Mouse (Mus musculus): Measurements from ENCODE around the gene Cacna2d3. TPM values are rescaled to one million over a fixed set of nuclear protein-coding genes. Genes with fewer than 3 reads are reported as not detected.

The Cacna2d3 gene
- total and polyA plus RNA-seq, 3 experiments = not detected

GRCm38 (mm10) chr14:29040606-29041364, 680.9 kb downstream of the Cacna2d3 start:
- H3K4me3 ChIP-seq (replicated peaks in 1 of 3; ENCODE audit: low read depth in 2 of 3, low read length in 2 of 3, poor library complexity in 1 of 3) = no peak overlapping the region
- DNase-seq (ENCODE audit: extremely low read depth) = no peak
- peaks cover 81% of the 10 kb centered on the region for H3K9me3 ChIP-seq (replicated peaks; ENCODE audit: low read length)
- no peaks in the 10 kb centered on the region for H3K27me3 ChIP-seq (replicated peaks)
- no peaks in the 10 kb centered on the region for H3K4me1 ChIP-seq (ENCODE audit: control insufficient read depth in 1 of 2, insufficient read depth in 2 of 2)
- H3K79me2 ChIP-seq (replicated peaks; ENCODE audit: control insufficient read depth, extremely low read depth, insufficient read depth, poor library complexity, severe bottlenecking) = no peaks in the 10 kb centered on the region
- no peak overlapping the region for H3K9ac ChIP-seq (ENCODE audit: insufficient read depth, low read depth)
- no peak overlapping the region for H3K27ac ChIP-seq (ENCODE audit: insufficient read depth, low read depth)
- H3K36me3 ChIP-seq (replicated peaks in 1 of 2; ENCODE audit: control insufficient read depth in 1 of 2, insufficient read depth in 1 of 2, low read length in 1 of 2) = no peaks in the 10 kb centered on the region
- in situ Hi-C loops (cut with MboI; ENCODE audit: low pct_ligation_motif_present, low pct_unique_long_range_greater_than_20kb, low sequenced_read_pairs) (no loop called here), dilution Hi-C loops (cut with MboI; ENCODE audit: extremely low pct_ligation_motif_present, extremely low pct_unique_long_range_greater_than_20kb, low sequenced_read_pairs) (no loop called here)
- TF ChIP-seq ZMIZ1 (IDR thresholded peaks at IDR 0.05; ENCODE audit: low read depth, low read length) = no peak
- no peak for TF ChIP-seq CHD1 (IDR thresholded peaks at IDR 0.05; ENCODE audit: low read depth, low read length)
- TF ChIP-seq MAZ (IDR thresholded peaks at IDR 0.05; ENCODE audit: low read depth, low read length) = no peak
- no peak overlapping the region for H3K4me2 ChIP-seq (ENCODE audit: insufficient read depth, low read depth, poor library complexity, severe bottlenecking)

GRCm38 (mm10) chr14:29038246-29038645, 683.4 kb downstream of the Cacna2d3 start:
- no peak overlapping the region for H3K27ac ChIP-seq (ENCODE audit: insufficient read depth, low read depth)
- no peak overlapping the region for H3K4me3 ChIP-seq (replicated peaks in 1 of 3; ENCODE audit: low read depth in 2 of 3, low read length in 2 of 3, poor library complexity in 1 of 3)
- dilution Hi-C loops (cut with MboI; ENCODE audit: extremely low pct_ligation_motif_present, extremely low pct_unique_long_range_greater_than_20kb, low sequenced_read_pairs) (no loop called here), in situ Hi-C loops (cut with MboI; ENCODE audit: low pct_ligation_motif_present, low pct_unique_long_range_greater_than_20kb, low sequenced_read_pairs) (no loop called here)
- no peaks in the 10 kb centered on the region for H3K27me3 ChIP-seq (replicated peaks)
- no peaks in the 10 kb centered on the region for H3K36me3 ChIP-seq (replicated peaks in 1 of 2; ENCODE audit: control insufficient read depth in 1 of 2, insufficient read depth in 1 of 2, low read length in 1 of 2)
- H3K9me3 ChIP-seq (replicated peaks; ENCODE audit: low read length) = peaks cover 69% of the 10 kb centered on the region
- DNase-seq (ENCODE audit: extremely low read depth) = no peak
- TF ChIP-seq RAD21 (IDR thresholded peaks at IDR 0.05; ENCODE audit: low read depth, low read length) (no peak), CTCF (conservative IDR thresholded peaks at IDR 0.05 in 1 of 2, IDR thresholded peaks at IDR 0.05 in 1 of 2; ENCODE audit: low read depth in 2 of 2, low read length in 2 of 2) (no peak), POLR2AphosphoS2 (IDR thresholded peaks at IDR 0.05; ENCODE audit: low read depth, low read length) (no peak)
- no peak overlapping the region for H3K9ac ChIP-seq (ENCODE audit: insufficient read depth, low read depth)
- no peaks in the 10 kb centered on the region for H3K79me2 ChIP-seq (replicated peaks; ENCODE audit: control insufficient read depth, extremely low read depth, insufficient read depth, poor library complexity, severe bottlenecking)
- H3K4me1 ChIP-seq (ENCODE audit: control insufficient read depth in 1 of 2, insufficient read depth in 2 of 2) = no peaks in the 10 kb centered on the region
- no peak overlapping the region for H3K4me2 ChIP-seq (ENCODE audit: insufficient read depth, low read depth, poor library complexity, severe bottlenecking)

GRCm38 (mm10) chr14:29031858-29032395, 689.7 kb downstream of the Cacna2d3 start:
- no peak for TF ChIP-seq JUND (conservative IDR thresholded peaks at IDR 0.05; ENCODE audit: low read depth, low read length)
- TF ChIP-seq NELFE (IDR thresholded peaks at IDR 0.05; ENCODE audit: low read depth, low read length) = no peak
- TF ChIP-seq GABPA (IDR thresholded peaks at IDR 0.05; ENCODE audit: insufficient replicate concordance, low read depth, low read length) = no peak
- no peak for TF ChIP-seq ETS1 (conservative IDR thresholded peaks at IDR 0.05; ENCODE audit: low read depth, low read length)
- no peak for TF ChIP-seq CHD2 (IDR thresholded peaks at IDR 0.05; ENCODE audit: low read length)
- no peak for TF ChIP-seq CTCF (conservative IDR thresholded peaks at IDR 0.05 in 1 of 2, IDR thresholded peaks at IDR 0.05 in 1 of 2; ENCODE audit: low read depth in 2 of 2, low read length in 2 of 2)
- no peak for DNase-seq (ENCODE audit: extremely low read depth)
- in situ Hi-C loops (cut with MboI; ENCODE audit: low pct_ligation_motif_present, low pct_unique_long_range_greater_than_20kb, low sequenced_read_pairs) = no loop called here
- Histone ChIP-seq H3K4me1 (ENCODE audit: control insufficient read depth in 1 of 2, insufficient read depth in 2 of 2) (no peaks in the 10 kb centered on the region), H3K9me3 (replicated peaks; ENCODE audit: low read length) (peaks cover 70% of the 10 kb centered on the region), H3K9ac (ENCODE audit: insufficient read depth, low read depth) (no peak overlapping the region), H3K4me2 (ENCODE audit: insufficient read depth, low read depth, poor library complexity, severe bottlenecking) (no peak overlapping the region), H3K79me2 (replicated peaks; ENCODE audit: control insufficient read depth, extremely low read depth, insufficient read depth, poor library complexity, severe bottlenecking) (no peaks in the 10 kb centered on the region), H3K27me3 (replicated peaks) (no peaks in the 10 kb centered on the region), H3K36me3 (replicated peaks in 1 of 2; ENCODE audit: control insufficient read depth in 1 of 2, insufficient read depth in 1 of 2, low read length in 1 of 2) (no peaks in the 10 kb centered on the region), H3K4me3 (replicated peaks in 1 of 3; ENCODE audit: low read depth in 2 of 3, low read length in 2 of 3, poor library complexity in 1 of 3) (no peak overlapping the region), H3K27ac (ENCODE audit: insufficient read depth, low read depth) (no peak overlapping the region)
- dilution Hi-C loops (cut with MboI; ENCODE audit: extremely low pct_ligation_motif_present, extremely low pct_unique_long_range_greater_than_20kb, low sequenced_read_pairs) = no loop called here

All from CH12.LX (cell line).